In genomic region chr5:117099008-117099407, GRCm38 (mm10) we compare ENCODE assay signal across 25 mouse cellular contexts.
"Had no signal": no experiment of that assay in that cellular context is flagged by ENCODE, and none has a peak within 500 bp of the region (broad histone marks: within the 10 kb centered on the region; RNA-seq: fewer than 3 reads in every experiment).

No protein-coding gene starts in this region.

- H3K4me1 ChIP-seq: intestine, embryonic 15.5 days; limb, embryonic 10.5 days; limb, embryonic 12.5 days; liver, embryonic 12.5 days had no signal

- H3K9ac ChIP-seq: heart, embryonic 13.5 days; heart, embryonic 15.5 days; hindbrain, embryonic 13.5 days; intestine, embryonic 15.5 days; limb, embryonic 12.5 days; liver, embryonic 12.5 days; liver, embryonic 14.5 days had no signal

- H3K4me3 ChIP-seq: heart, adult 2 months; heart, embryonic 13.5 days; heart, embryonic 15.5 days; hindbrain, embryonic 13.5 days; intestine, embryonic 15.5 days; layer of hippocampus, adult 2 months; left cerebral cortex, adult 2 months; limb, embryonic 10.5 days; limb, embryonic 12.5 days; liver, embryonic 12.5 days had no signal

- H3K9me3 ChIP-seq: heart, embryonic 13.5 days; heart, embryonic 15.5 days; hindbrain, embryonic 13.5 days; intestine, embryonic 15.5 days; limb, embryonic 10.5 days; limb, embryonic 12.5 days; liver, embryonic 12.5 days had no signal

- H3K4me2 ChIP-seq: heart, embryonic 11.5 days; heart, embryonic 13.5 days; heart, embryonic 15.5 days; hindbrain, embryonic 13.5 days; intestine, embryonic 15.5 days; limb, embryonic 12.5 days; liver, embryonic 12.5 days had no signal

- ATAC-seq: hindbrain, embryonic 16.5 days; inflammation-experienced regulatory T-cells, adult 6 months; intestine, embryonic 15.5 days; intestine, postnatal 0 days; liver, embryonic 12.5 days had no signal

- H3K27me3 ChIP-seq: heart, embryonic 13.5 days; heart, embryonic 15.5 days; hindbrain, embryonic 13.5 days; intestine, embryonic 15.5 days; limb, embryonic 12.5 days; liver, embryonic 12.5 days had no signal

- DNase-seq: gastrocnemius, postnatal 14 days; gastrocnemius, postnatal 36 days; heart, adult 11 months; heart, adult 2 months; heart, postnatal 14 days; heart, postnatal 4 days; kidney, adult 18-20 months; kidney, adult 8-10 months; kidney, postnatal 10 days; kidney, postnatal 25 days; kidney, postnatal 4 days had no signal

- H3K27ac ChIP-seq: heart, adult 2 months; heart, embryonic 13.5 days; heart, embryonic 15.5 days; hindbrain, embryonic 13.5 days; intestine, embryonic 15.5 days; layer of hippocampus, adult 2 months; left cerebral cortex, adult 2 months; limb, embryonic 10.5 days; limb, embryonic 12.5 days; liver, embryonic 12.5 days; liver, embryonic 14.5 days had no signal
